Mouse (Mus musculus) liver, adult 2 months (tissue): ENCODE measurements at regions not wholly inside any gene's neighbourhood (a gene's known extent, or its start where the extent isn't known, plus 50 kb on each side); places are given as distances from the start of the nearest gene placed in this dataset.

Experiments used
- DNase-seq: peaks from one replicate; pipeline ENCODE4 v3.0.0-alpha.2; 2011; ENCODE audit warnings: low read depth, low spot score; ENCODE audit errors: extremely low read depth
- H3K27ac ChIP-seq: fragments of 200-500 bp; replicated peaks from 2 replicates; pipeline ENCODE4 v1.5.1; 2012; ENCODE audit warnings: low read depth, mild to moderate bottlenecking, control low read depth, inconsistent platforms, low read length; ENCODE audit not compliant: insufficient read depth
- H3K27me3 ChIP-seq: fragments of 200-500 bp; 2 replicates; pipeline ENCODE4 v1.6.1; 2012; ENCODE audit warnings: mild to moderate bottlenecking, moderate library complexity, low read length, inconsistent platforms; ENCODE audit not compliant: control insufficient read depth, insufficient read depth
- H3K36me3 ChIP-seq: fragments of 200-500 bp; 2 replicates; pipeline ENCODE4 v1.6.1; 2012; ENCODE audit warnings: low read length, inconsistent platforms; ENCODE audit not compliant: control insufficient read depth, insufficient read depth
- H3K4me1 ChIP-seq: fragments of 200-500 bp; 2 replicates; pipeline ENCODE4 v1.6.1; 2011; ENCODE audit warnings: low read length; ENCODE audit not compliant: control insufficient read depth, insufficient read depth
- H3K4me3 ChIP-seq: fragments of 200-500 bp; 2 replicates; pipeline ENCODE4 v1.5.1; 2011; ENCODE audit warnings: low read depth, mild to moderate bottlenecking, control low read depth, low read length, moderate library complexity; ENCODE audit not compliant: insufficient read depth
- H3K79me2 ChIP-seq: fragments of 200-500 bp; 2 replicates; pipeline ENCODE4 v1.6.1; 2012; ENCODE audit warnings: inconsistent platforms, mild to moderate bottlenecking, low read length, moderate library complexity; ENCODE audit not compliant: control insufficient read depth, insufficient read depth
- H3K9ac ChIP-seq: fragments of 200-500 bp; 2 replicates; pipeline ENCODE4 v1.6.1; 2012; ENCODE audit warnings: low read depth, mild to moderate bottlenecking, control low read depth, inconsistent platforms, low read length
- CTCF ChIP-seq: fragments of 200-500 bp; IDR thresholded peaks from 2 replicates; pipeline ENCODE4 v1.5.1; 2011; ENCODE audit warnings: low read depth, low read length, control low read depth
- POLR2A ChIP-seq: fragments of 200-500 bp; IDR thresholded peaks from 2 replicates; pipeline ENCODE4 v1.6.1; 2011; ENCODE audit warnings: low read length, control low read depth; ENCODE audit not compliant: insufficient read depth; ENCODE audit errors: extremely low read depth
- WGBS: fragments of 180-500 bp; shearing (Covaris S2); methylation state at CpG from one replicate; pipeline ENCODE4 v1.1.7; 2018; 5-methylcytosine and 5-hydroxymethylcytosine counted together

DNA sequence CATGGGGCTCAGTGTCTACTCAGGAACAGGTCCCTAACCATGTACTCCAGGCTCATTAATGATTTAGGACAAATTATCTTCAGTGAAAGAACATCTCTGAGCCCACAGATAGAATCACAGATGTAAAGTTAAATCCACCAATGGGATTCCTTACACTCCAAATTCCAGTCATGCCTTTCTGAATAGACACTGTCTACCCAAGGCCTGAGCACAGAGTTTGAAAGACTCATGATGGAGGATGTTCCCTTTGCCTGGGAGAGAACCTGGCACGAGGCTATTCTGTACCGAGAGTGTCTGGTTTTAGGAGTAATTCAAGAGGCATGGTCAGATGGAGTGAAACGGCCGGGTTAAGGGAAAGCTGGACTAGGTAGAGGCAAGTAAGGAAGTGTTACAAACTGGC, 440.9 kb upstream of the Arglu1 start:
- 85% methylated on average over 4 of the region's 4 CpGs for WGBS
- Histone ChIP-seq H3K9ac (no peak overlapping the region), H3K4me3 (no peak overlapping the region), H3K4me1 (no peaks in the 10 kb centered on the region), H3K79me2 (no peaks in the 10 kb centered on the region), H3K36me3 (no peaks in the 10 kb centered on the region), H3K27ac (no peak overlapping the region), H3K27me3 (no peaks in the 10 kb centered on the region)
- no peak for TF ChIP-seq POLR2A
- DNase-seq, result no peak

GRCm38 (mm10) chr8:9124503-9124902, 434.2 kb upstream of the Arglu1 start:
- DNase-seq, result no peak
- TF ChIP-seq POLR2A, result no peak
- no peak for TF ChIP-seq CTCF
- no peaks in the 10 kb centered on the region for H3K79me2 ChIP-seq
- 68% methylated on average over 4 of the region's 4 CpGs for WGBS
- no peak overlapping the region for H3K9ac ChIP-seq
- no peaks in the 10 kb centered on the region for H3K4me1 ChIP-seq
- H3K27ac ChIP-seq, result no peak overlapping the region
- no peaks in the 10 kb centered on the region for H3K36me3 ChIP-seq
- H3K27me3 ChIP-seq, result no peaks in the 10 kb centered on the region
- no peak overlapping the region for H3K4me3 ChIP-seq

DNA sequence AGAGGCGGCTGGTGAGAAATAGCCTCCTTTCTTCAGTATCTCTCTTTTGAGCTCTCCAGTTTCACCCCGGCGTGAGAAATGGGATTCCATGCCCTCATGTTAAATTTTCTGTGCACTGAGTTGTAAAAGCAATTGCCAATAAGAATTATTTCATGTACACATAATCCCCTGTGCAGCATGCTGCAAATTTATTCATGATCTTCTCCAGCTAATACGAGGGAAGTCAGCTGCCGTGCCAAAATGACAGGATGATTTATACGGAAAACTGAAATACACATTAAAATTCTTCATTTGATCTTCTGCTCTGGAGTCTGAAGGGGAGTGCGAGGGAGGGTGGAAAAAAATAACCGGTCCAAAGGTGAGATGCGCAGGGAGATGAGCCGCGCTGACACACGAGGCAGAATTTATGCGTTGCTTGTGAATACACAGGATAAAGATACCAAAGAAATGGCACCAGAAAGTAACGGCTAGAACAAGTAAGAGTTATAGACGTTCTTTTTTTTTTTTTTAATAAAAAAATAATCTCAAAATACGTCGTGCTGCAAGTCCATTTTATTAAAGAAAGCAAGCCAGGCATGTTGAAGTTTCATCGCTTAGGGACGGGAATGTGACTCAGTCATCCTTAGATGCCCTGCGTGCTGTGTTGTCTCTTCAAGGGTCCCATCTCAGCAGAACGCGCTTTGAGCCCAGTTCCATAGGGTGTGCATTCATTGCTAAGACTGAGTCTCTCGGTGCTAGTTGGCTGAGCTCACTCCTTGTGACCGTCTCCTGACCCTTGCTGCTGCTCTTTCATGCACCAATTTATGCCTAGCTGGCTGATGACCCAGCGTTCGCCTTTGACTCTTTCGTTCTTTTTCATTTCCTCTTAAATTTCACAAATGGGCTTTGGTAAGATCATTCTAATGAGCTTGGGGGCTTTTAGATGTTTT, 427.8 kb upstream of the Arglu1 start:
- no peak overlapping the region for H3K9ac ChIP-seq
- no peaks in the 10 kb centered on the region for H3K27me3 ChIP-seq
- H3K4me1 ChIP-seq, result no peaks in the 10 kb centered on the region
- no peaks in the 10 kb centered on the region for H3K36me3 ChIP-seq
- WGBS, result 89% methylated on average over 27 of the region's 27 CpGs
- no peak for TF ChIP-seq POLR2A
- DNase-seq, result no peak
- no peak overlapping the region for H3K4me3 ChIP-seq
- no peaks in the 10 kb centered on the region for H3K79me2 ChIP-seq
- H3K27ac ChIP-seq, result no peak overlapping the region

DNA sequence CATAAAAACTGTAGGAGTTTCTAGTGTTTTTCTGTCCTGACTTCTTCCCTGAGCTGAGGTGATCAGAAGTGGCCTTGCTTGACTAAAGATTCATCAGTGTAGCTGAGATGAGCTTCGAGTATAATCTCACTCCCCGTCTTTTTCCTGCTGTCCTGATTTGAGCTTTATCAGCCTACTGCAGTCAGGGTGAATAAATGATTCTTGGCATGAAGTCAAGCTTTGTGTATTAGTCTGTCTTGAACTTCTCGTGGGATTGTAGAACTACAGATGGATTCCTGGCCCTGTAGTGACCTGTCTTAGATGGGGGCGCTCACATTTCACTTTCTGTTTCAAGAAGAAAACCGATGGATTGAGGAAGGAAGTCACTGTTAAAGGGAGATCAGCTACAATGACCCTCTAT, 405.7 kb upstream of the Arglu1 start:
- Histone ChIP-seq H3K27ac (no peak overlapping the region), H3K4me1 (no peaks in the 10 kb centered on the region), H3K27me3 (no peaks in the 10 kb centered on the region), H3K4me3 (no peak overlapping the region), H3K79me2 (no peaks in the 10 kb centered on the region), H3K36me3 (no peaks in the 10 kb centered on the region), H3K9ac (no peak overlapping the region)
- DNase-seq, result peak; percentile 5
- 71% methylated on average over 5 of the region's 5 CpGs for WGBS
- TF ChIP-seq POLR2A (no peak), CTCF (no peak)

- Histone ChIP-seq H3K36me3 (no peaks in the 10 kb centered on the region), H3K79me2 (no peaks in the 10 kb centered on the region), H3K27ac (0 out of 2 replicates have a peak overlapping the region, but pooled peaks have one; percentile 35), H3K9ac (no peak overlapping the region), H3K27me3 (no peaks in the 10 kb centered on the region), H3K4me3 (no peak overlapping the region), H3K4me1 (no peaks in the 10 kb centered on the region)
- DNase-seq, result no peak
- 58% methylated on average over 9 of the region's 9 CpGs for WGBS
- TF ChIP-seq CTCF (no peak), POLR2A (no peak)
Observed at GRCm38 (mm10) chr8:9094002-9094401, 403.7 kb upstream of the Arglu1 start.

- Histone ChIP-seq H3K4me1 (no peaks in the 10 kb centered on the region), H3K36me3 (no peaks in the 10 kb centered on the region), H3K4me3 (no peak overlapping the region), H3K27me3 (no peaks in the 10 kb centered on the region), H3K9ac (no peak overlapping the region), H3K27ac (no peak overlapping the region), H3K79me2 (no peaks in the 10 kb centered on the region)
- WGBS, result 60% methylated on average over 4 of the region's 4 CpGs
- TF ChIP-seq CTCF (no peak), POLR2A (no peak)
- DNase-seq, result peak; percentile 2
Observed at GRCm38 (mm10) chr8:9093356-9093755, 403.0 kb upstream of the Arglu1 start.
